Mouse (Mus musculus): ENCODE data around the gene Pi16. TPM values are rescaled to one million over a fixed set of nuclear protein-coding genes. Genes with fewer than 3 reads are reported as not detected.

The Pi16 gene
- polyA plus RNA-seq, 1 experiment from 2014 or later: 0.19 TPM

Other genes with a start within 250 kb of the Pi16 start
- 40.7 and 41.5 TPM in 2 replicates for gene Cdkn1a, start 226.7 kb upstream of the Pi16 start, polyA plus RNA-seq (2014; fragmentation: Nextera tagmentation; extraction: Ambion mirVana)
- 0.16 TPM in 1 of 2 replicates, not detected in the other for gene Rab44, start 203.5 kb upstream of the Pi16 start, polyA plus RNA-seq (2014; fragmentation: Nextera tagmentation; extraction: Ambion mirVana)
- gene Cpne5, start 79.5 kb upstream of the Pi16 start, polyA plus RNA-seq (2014; fragmentation: Nextera tagmentation; extraction: Ambion mirVana): 3.0 and 4.1 TPM in 2 replicates
- 201 and 206 TPM in 2 replicates for gene Ppil1, start 53.5 kb upstream of the Pi16 start, polyA plus RNA-seq (2014; fragmentation: Nextera tagmentation; extraction: Ambion mirVana)
- gene BC004004, start 48.9 kb upstream of the Pi16 start, polyA plus RNA-seq (2014; fragmentation: Nextera tagmentation; extraction: Ambion mirVana): 50.0 and 51.5 TPM in 2 replicates
- 318 and 321 TPM in 2 replicates for gene Mtch1, start 30.3 kb downstream of the Pi16 start, polyA plus RNA-seq (2014; fragmentation: Nextera tagmentation; extraction: Ambion mirVana)
- 3.2 and 4.2 TPM in 2 replicates for gene Fgd2, start 43.2 kb downstream of the Pi16 start, polyA plus RNA-seq (2014; fragmentation: Nextera tagmentation; extraction: Ambion mirVana)
- 19.1 and 21.5 TPM in 2 replicates for gene Pim1, start 173.1 kb downstream of the Pi16 start, polyA plus RNA-seq (2014; fragmentation: Nextera tagmentation; extraction: Ambion mirVana)
- not detected in 2 replicates for gene Gm17657, start 232.0 kb downstream of the Pi16 start, polyA plus RNA-seq (2014; fragmentation: Nextera tagmentation; extraction: Ambion mirVana)
- gene Tbc1d22b, start 232.1 kb downstream of the Pi16 start, polyA plus RNA-seq (2014; fragmentation: Nextera tagmentation; extraction: Ambion mirVana): 19.7 and 20.1 TPM in 2 replicates
- 0.43 and 0.55 TPM in 2 replicates for gene Tmem217, start 234.7 kb downstream of the Pi16 start, polyA plus RNA-seq (2014; fragmentation: Nextera tagmentation; extraction: Ambion mirVana)